Mouse (Mus musculus): Measurements from ENCODE around the gene Zfp839. TPM values are rescaled to one million over a fixed set of nuclear protein-coding genes. Genes with fewer than 3 reads are reported as not detected.

Gene Zfp839
- polyA plus RNA-seq, 1 experiment from 2014 or later, result 3.2 TPM

- H3K4me2 ChIP-seq (replicated peaks; ENCODE audit: low read depth, low read length), result no peak overlapping the region
- no peak overlapping the region for H3K4me3 ChIP-seq (ENCODE audit: low read depth, low read length)
- peaks cover 2% of the 10 kb centered on the region; the same call in 1 of the 2 replicates for H3K4me1 ChIP-seq (replicated peaks; ENCODE audit: control insufficient read depth, insufficient read depth, low read length)
- ATAC-seq (ENCODE audit: low FRiP score) (no peak), DNase-seq (ENCODE audit: low spot score) (no peak)
- H3K9ac ChIP-seq (ENCODE audit: low read depth, low read length), result no peak overlapping the region
- no peak overlapping the region for H3K27ac ChIP-seq (ENCODE audit: low read depth, low read length)
- no peaks in the 10 kb centered on the region for H3K9me3 ChIP-seq (ENCODE audit: control insufficient read depth, low read length)
- H3K27me3 ChIP-seq (ENCODE audit: control insufficient read depth, insufficient read depth, low read length), result no peaks in the 10 kb centered on the region
- H3K36me3 ChIP-seq (ENCODE audit: control insufficient read depth, insufficient read depth, low read length), result no peaks in the 10 kb centered on the region; the same call in 1 of the 2 replicates
- WGBS, result 87% methylated on average over 2 of the region's 2 CpGs
Observed at GRCm38 (mm10) chr12:110885251-110885650, 35.2 kb downstream of the Zfp839 start.

- peak overlapping the region; percentile 65 for H3K4me2 ChIP-seq (replicated peaks; ENCODE audit: low read depth, low read length)
- H3K9ac ChIP-seq (ENCODE audit: low read depth, low read length), result peak overlapping the region; percentile 68; the same call in 1 of the 2 replicates
- WGBS, result 45% methylated on average over 12 of the region's 12 CpGs
- ATAC-seq (ENCODE audit: low FRiP score) (no peak), DNase-seq (ENCODE audit: low spot score) (no peak)
- H3K9me3 ChIP-seq (ENCODE audit: control insufficient read depth, low read length), result no peaks in the 10 kb centered on the region
- no peaks in the 10 kb centered on the region for H3K27me3 ChIP-seq (ENCODE audit: control insufficient read depth, insufficient read depth, low read length)
- H3K4me1 ChIP-seq (replicated peaks; ENCODE audit: control insufficient read depth, insufficient read depth, low read length), result peaks cover 2% of the 10 kb centered on the region; the same call in 1 of the 2 replicates
- H3K27ac ChIP-seq (ENCODE audit: low read depth, low read length), result no peak overlapping the region
- H3K36me3 ChIP-seq (ENCODE audit: control insufficient read depth, insufficient read depth, low read length), result no peaks in the 10 kb centered on the region
- peak overlapping the region; percentile 88 for H3K4me3 ChIP-seq (ENCODE audit: low read depth, low read length)
Observed at GRCm38 (mm10) chr12:110888106-110888505, 38.1 kb downstream of the Zfp839 start.

GRCm38 (mm10) chr12:110888606-110889005 is 38.6 kb downstream of the Zfp839 start:
- ATAC-seq (ENCODE audit: low FRiP score), result no peak; the same call in 1 of the 2 replicates
- no peak for DNase-seq (ENCODE audit: low spot score)

GRCm38 (mm10) chr12:110889036-110890020 is 39.3 kb downstream of the Zfp839 start, which contains the start of the genes Cinp and Tecpr2:
Cinp (minus strand) TSS chr12:110889145.
Tecpr2 (plus strand) TSS chr12:110889264.
- peak within 1 kb of the TSS; percentile 84 for H3K9ac ChIP-seq (ENCODE audit: low read depth, low read length)
- ATAC-seq (ENCODE audit: low FRiP score), result peak; percentile 99
- H3K9me3 ChIP-seq (ENCODE audit: control insufficient read depth, low read length), result no peaks in the 10 kb centered on the region
- H3K4me3 ChIP-seq (ENCODE audit: low read depth, low read length), result peak within 1 kb of the TSS; percentile 88
- peak within 1 kb of the TSS; percentile 65 for H3K4me2 ChIP-seq (replicated peaks; ENCODE audit: low read depth, low read length)
- peaks cover 2% of the 10 kb centered on the region; the same call in 1 of the 2 replicates for H3K4me1 ChIP-seq (replicated peaks; ENCODE audit: control insufficient read depth, insufficient read depth, low read length)
- H3K36me3 ChIP-seq (ENCODE audit: control insufficient read depth, insufficient read depth, low read length), result no peaks in the 10 kb centered on the region
- under 1% methylated on average over 60 of the region's 74 CpGs for WGBS
- H3K27ac ChIP-seq (ENCODE audit: low read depth, low read length), result peak within 1 kb of the TSS; percentile 88
- DNase-seq (ENCODE audit: low spot score), result peak; percentile 99
- H3K27me3 ChIP-seq (ENCODE audit: control insufficient read depth, insufficient read depth, low read length), result no peaks in the 10 kb centered on the region

More at GRCm38 (mm10) chr12:110888606-110889005, 38.6 kb downstream of the Zfp839 start:
- no peak overlapping the region for H3K27ac ChIP-seq (ENCODE audit: low read depth, low read length)
- H3K9ac ChIP-seq (ENCODE audit: low read depth, low read length), result peak overlapping the region; percentile 68
- H3K4me2 ChIP-seq (replicated peaks; ENCODE audit: low read depth, low read length), result peak overlapping the region; percentile 65
- peaks cover 2% of the 10 kb centered on the region; the same call in 1 of the 2 replicates for H3K4me1 ChIP-seq (replicated peaks; ENCODE audit: control insufficient read depth, insufficient read depth, low read length)
- no peaks in the 10 kb centered on the region for H3K36me3 ChIP-seq (ENCODE audit: control insufficient read depth, insufficient read depth, low read length)
- H3K4me3 ChIP-seq (ENCODE audit: low read depth, low read length), result peak overlapping the region; percentile 88
- H3K27me3 ChIP-seq (ENCODE audit: control insufficient read depth, insufficient read depth, low read length), result no peaks in the 10 kb centered on the region
- under 1% methylated on average over 25 of the region's 25 CpGs for WGBS
- no peaks in the 10 kb centered on the region for H3K9me3 ChIP-seq (ENCODE audit: control insufficient read depth, low read length)

GRCm38 (mm10) chr12:110891887-110892286 is 41.8 kb downstream of the Zfp839 start:
- Histone ChIP-seq H3K4me2 (replicated peaks; ENCODE audit: low read depth, low read length) (no peak overlapping the region), H3K9me3 (ENCODE audit: control insufficient read depth, low read length) (no peaks in the 10 kb centered on the region), H3K27me3 (ENCODE audit: control insufficient read depth, insufficient read depth, low read length) (no peaks in the 10 kb centered on the region), H3K4me3 (ENCODE audit: low read depth, low read length) (no peak overlapping the region), H3K36me3 (ENCODE audit: control insufficient read depth, insufficient read depth, low read length) (no peaks in the 10 kb centered on the region), H3K9ac (ENCODE audit: low read depth, low read length) (no peak overlapping the region), H3K27ac (ENCODE audit: low read depth, low read length) (no peak overlapping the region), H3K4me1 (replicated peaks; ENCODE audit: control insufficient read depth, insufficient read depth, low read length) (peaks cover 2% of the 10 kb centered on the region; the same call in 1 of the 2 replicates)
- DNase-seq (ENCODE audit: low spot score), result no peak
- ATAC-seq (ENCODE audit: low FRiP score), result no peak
- 90% methylated on average over 1 of the region's 1 CpGs for WGBS

- Histone ChIP-seq H3K4me3 (ENCODE audit: low read depth, low read length) (no peak overlapping the region), H3K27ac (ENCODE audit: low read depth, low read length) (no peak overlapping the region), H3K27me3 (ENCODE audit: control insufficient read depth, insufficient read depth, low read length) (no peaks in the 10 kb centered on the region), H3K9ac (ENCODE audit: low read depth, low read length) (no peak overlapping the region), H3K36me3 (ENCODE audit: control insufficient read depth, insufficient read depth, low read length) (no peaks in the 10 kb centered on the region), H3K4me1 (replicated peaks; ENCODE audit: control insufficient read depth, insufficient read depth, low read length) (no peaks in the 10 kb centered on the region), H3K9me3 (ENCODE audit: control insufficient read depth, low read length) (no peaks in the 10 kb centered on the region), H3K4me2 (replicated peaks; ENCODE audit: low read depth, low read length) (no peak overlapping the region)
- ATAC-seq (ENCODE audit: low FRiP score) (no peak), DNase-seq (ENCODE audit: low spot score) (no peak)
- WGBS, result 89% methylated on average over 4 of the region's 4 CpGs
Observed at GRCm38 (mm10) chr12:110902106-110902505, 52.1 kb downstream of the Zfp839 start.

GRCm38 (mm10) chr12:110903536-110903935 is 53.5 kb downstream of the Zfp839 start:
- Histone ChIP-seq H3K9me3 (ENCODE audit: control insufficient read depth, low read length) (no peaks in the 10 kb centered on the region), H3K4me1 (replicated peaks; ENCODE audit: control insufficient read depth, insufficient read depth, low read length) (no peaks in the 10 kb centered on the region), H3K4me3 (ENCODE audit: low read depth, low read length) (no peak overlapping the region), H3K27ac (ENCODE audit: low read depth, low read length) (no peak overlapping the region), H3K36me3 (ENCODE audit: control insufficient read depth, insufficient read depth, low read length) (no peaks in the 10 kb centered on the region), H3K9ac (ENCODE audit: low read depth, low read length) (no peak overlapping the region), H3K4me2 (replicated peaks; ENCODE audit: low read depth, low read length) (no peak overlapping the region), H3K27me3 (ENCODE audit: control insufficient read depth, insufficient read depth, low read length) (no peaks in the 10 kb centered on the region)
- DNase-seq (ENCODE audit: low spot score) (no peak), ATAC-seq (ENCODE audit: low FRiP score) (no peak)
- 88% methylated on average over 2 of the region's 2 CpGs for WGBS

- ATAC-seq (ENCODE audit: low FRiP score), result no peak
- no peak overlapping the region for H3K9ac ChIP-seq (ENCODE audit: low read depth, low read length)
- H3K27ac ChIP-seq (ENCODE audit: low read depth, low read length), result no peak overlapping the region
- no peaks in the 10 kb centered on the region for H3K4me1 ChIP-seq (replicated peaks; ENCODE audit: control insufficient read depth, insufficient read depth, low read length)
- H3K27me3 ChIP-seq (ENCODE audit: control insufficient read depth, insufficient read depth, low read length), result no peaks in the 10 kb centered on the region
- H3K9me3 ChIP-seq (ENCODE audit: control insufficient read depth, low read length), result no peaks in the 10 kb centered on the region
- H3K4me2 ChIP-seq (replicated peaks; ENCODE audit: low read depth, low read length), result no peak overlapping the region
- no peaks in the 10 kb centered on the region for H3K36me3 ChIP-seq (ENCODE audit: control insufficient read depth, insufficient read depth, low read length)
- no peak overlapping the region for H3K4me3 ChIP-seq (ENCODE audit: low read depth, low read length)
- WGBS, result 88% methylated on average over 3 of the region's 3 CpGs
- DNase-seq (ENCODE audit: low spot score), result no peak
Observed at GRCm38 (mm10) chr12:110907845-110908244, 57.8 kb downstream of the Zfp839 start.
